Mouse (Mus musculus): ENCODE results near the gene Dolpp1.

Gene Dolpp1

DNA sequence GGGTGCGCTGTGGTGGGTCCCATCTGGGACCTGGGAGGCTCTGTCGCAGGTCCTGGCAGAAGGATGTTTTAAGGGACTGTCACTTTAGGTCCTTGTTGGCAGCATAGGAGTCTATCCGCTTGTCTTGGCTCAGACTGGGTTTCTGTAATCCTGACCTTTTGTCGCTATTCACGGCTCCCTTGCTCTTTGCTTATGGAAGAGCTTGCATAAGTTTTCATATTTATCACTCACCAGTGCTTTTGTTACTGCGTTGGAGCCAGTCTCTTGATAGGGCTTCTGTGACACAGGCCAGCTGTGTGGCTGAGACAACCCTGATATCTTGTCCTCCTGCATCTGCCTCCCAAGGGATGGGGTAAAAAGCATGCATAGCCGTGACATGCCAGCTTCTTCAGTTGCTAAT lies 12.7 kb upstream of the Dolpp1 start:
- no peak for DNase-seq (ENCODE audit: low read depth)

DNA sequence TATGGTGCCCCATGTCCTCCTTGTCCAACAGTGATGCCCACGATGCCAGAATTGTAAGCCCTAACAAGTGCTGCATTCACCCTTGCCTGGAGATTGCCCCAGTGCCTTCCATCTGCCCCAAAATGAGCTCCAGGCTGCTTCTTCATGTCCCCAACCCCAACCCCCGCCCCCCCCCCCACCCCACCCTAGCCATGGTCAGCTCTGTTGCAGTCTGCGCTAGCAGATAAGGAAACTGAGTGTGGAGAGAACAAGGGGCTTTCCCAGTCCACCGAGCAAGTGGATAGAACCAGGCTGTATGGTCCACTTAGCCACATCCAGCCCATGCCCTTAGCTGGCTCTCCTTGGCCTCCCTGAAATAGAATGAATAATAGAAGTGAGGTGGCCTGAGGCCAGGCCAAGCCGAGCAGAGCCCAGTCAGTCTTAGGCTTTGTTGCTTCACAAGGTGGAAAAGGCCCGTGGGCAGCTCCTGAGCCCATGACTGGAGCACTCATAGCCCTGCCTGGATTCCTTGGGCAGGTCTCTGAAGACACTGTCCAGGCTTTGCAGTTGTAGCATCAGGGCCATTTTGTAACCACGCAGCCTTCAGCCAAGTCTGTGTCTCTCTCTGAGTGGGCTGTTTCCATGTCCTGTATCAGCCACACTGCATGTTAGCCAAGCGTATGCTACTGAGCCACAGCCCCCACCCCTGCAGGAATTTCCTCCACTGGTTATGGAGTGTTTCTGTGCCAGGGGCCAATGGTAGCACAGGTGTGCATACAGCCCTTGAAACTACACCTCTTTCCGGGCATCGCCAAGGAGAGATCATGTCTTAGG lies 11.3 kb upstream of the Dolpp1 start:
- DNase-seq (ENCODE audit: low read depth) = no peak

DNA sequence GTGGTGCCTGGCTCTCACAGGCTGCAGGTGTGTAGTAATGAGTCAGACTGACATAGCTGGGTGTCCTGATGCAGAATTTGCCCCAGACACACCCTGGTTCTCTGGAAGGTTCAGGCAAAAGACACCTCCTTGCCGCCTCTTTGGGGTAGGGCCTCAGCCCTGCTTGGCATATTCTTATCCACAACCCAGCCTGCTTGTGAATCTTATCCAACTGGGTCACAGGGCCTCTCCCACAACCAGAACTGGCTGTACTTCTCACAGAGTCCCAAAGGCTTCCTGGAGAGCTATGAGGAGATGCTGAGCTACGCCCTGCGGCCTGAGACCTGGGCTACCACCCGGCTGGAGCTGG lies 10.7 kb upstream of the Dolpp1 start:
- no peak for DNase-seq (ENCODE audit: low read depth)

DNA sequence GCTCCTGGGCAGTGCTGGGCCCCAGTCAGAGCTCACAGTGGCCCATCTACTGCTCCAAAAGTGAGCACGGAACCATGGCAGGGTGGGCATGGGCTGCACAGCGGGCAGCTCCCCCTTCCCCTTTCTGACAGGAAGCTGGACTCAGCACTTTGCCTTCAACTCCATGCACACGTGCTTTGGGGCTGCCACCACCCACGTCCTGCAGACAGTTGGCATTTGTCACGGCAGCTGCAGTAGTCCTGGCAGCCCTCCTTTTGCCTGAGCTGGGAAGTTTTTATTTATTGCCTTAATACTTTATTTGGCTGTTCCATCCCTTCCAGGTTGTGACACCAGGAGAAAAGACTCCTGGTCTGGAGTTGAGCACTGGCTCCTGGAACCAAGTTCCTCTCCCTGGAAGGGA lies 7.2 kb upstream of the Dolpp1 start:
- no peak for DNase-seq (ENCODE audit: low read depth)

DNA sequence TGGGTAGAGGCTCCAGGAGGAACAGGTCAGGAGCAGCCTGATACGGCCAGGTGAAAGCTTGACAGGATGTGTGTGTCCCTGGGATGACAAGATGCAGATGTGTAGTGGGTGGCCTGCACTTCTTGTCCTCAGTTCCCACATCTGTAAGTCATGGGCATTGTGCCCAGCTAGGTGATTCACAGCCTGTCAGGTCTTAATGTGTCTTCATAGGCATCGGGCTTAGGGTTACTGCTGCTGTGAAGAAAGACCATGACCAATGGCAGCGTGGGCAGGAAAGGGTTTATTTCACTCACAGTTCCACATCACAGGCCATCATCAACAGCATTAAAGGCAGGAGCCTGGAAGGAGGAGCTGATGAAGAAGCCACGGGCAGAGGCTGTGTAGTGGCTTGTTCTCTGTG lies 6.5 kb upstream of the Dolpp1 start:
- DNase-seq (ENCODE audit: low read depth) = no peak

DNA sequence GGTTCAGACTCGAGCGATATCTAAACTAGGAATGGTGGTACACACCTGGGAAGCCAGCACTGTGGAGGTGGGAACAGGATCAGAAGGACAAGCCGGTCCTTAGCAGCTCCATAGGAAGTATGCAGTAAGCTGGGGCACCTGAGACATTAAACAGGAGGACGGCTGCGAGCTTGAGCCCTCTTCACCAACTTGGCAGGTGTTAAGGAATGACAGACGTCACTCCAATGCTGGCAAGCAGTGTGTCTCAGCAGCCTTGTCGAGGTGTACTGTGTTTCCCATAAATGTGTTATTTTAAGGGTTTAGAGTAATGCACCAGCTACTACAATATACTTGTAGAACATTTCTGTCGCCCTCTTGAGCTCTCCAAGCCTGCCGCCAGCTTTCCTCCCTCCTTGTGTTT lies 5.1 kb upstream of the Dolpp1 start:
- no peak for DNase-seq (ENCODE audit: low read depth)

DNA sequence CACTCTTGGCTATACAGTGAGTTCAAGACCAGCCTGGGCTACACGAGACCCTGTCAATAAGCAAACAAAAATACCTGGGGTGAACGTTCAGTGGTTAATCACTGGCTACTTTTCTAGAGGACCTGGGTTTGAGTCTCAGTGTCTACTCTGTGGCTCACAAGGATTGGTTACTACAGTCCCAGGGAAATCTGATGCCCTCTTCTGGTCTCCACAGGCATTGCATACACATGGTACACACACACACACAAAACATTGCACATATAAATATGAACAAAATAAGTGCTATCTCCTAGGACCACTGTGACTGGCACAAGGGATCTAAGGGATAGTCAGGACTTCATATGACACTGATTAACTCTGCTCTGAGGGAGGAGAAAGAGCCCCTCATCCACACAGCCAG lies 3.1 kb upstream of the Dolpp1 start:
- no peak for DNase-seq (ENCODE audit: low read depth)

DNA sequence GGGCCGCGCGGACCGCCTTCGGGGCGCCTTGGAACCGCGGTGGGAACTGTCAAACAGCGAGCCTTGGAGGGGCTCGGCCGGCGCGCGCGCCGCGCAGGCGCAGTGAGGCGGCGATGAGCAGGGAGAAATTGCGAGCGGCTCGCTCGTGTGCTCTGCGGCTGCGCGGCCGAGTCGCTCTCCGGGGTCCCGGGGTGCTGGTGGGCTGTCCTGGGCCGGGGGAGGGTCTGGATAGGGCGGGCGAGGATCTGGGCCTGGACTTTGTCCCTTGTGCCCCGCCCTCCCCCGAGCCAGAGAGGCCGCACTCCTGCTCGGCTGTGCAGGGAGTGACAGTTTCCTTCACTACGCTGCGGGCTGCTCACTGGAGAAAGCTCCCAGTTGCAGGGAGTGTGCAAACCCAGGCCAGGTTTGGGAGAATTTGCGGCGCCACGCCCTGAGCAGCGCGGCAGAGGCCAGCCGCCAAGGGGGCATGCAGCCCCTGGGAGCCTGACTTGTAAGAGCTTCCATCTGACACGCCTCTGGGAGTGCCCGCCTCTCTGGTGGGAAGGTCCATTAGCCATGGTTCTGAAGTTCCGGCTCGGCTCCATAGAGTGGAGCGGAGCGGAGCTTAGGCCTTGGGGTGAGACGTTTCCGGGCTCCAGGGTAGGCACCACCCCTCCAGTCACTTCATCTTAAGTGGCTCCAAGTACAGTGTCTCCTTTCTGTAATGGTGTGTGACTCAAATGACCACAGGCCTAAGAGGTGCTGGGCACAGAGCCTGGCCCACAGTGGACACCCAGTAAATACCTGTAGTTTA lies 719 bp downstream of the Dolpp1 start:
- DNase-seq (ENCODE audit: low read depth) = peak; percentile 90

DNA sequence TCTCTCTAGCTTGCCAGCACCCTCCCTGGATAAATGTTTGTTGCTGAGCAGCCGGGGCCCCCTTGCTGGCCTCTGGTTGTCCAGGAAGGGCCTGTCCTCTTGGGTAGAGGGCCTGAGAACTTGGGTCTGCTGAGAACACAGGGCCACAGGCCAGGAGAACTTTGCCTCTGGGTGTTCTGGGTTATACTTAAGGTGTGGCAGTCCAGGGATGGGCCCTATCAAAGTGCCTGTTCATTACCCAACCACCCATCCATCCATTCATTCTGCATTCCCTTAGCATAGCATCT lies 1.3 kb downstream of the Dolpp1 start:
- DNase-seq (ENCODE audit: low read depth) = no peak

DNA sequence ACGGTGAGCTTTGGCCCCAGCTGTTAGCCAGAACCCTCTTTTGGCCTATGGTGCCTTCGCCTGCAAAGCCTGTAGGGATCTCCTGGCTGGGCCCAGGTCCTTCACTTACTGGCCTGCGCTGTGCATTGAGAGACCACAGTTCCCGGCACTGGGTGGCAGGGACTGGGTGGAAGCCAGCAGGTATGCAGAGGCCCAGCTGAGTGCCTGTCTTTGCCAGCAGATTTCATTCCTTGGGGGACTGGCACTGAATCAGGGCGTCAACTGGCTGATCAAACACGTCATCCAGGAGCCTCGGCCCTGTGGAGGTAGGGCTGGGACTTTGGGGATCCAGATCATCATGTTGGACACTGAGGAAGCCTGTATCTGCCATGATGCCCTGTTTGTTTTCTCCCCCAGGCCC lies 3.7 kb downstream of the Dolpp1 start:
- DNase-seq (ENCODE audit: low read depth) = no peak

DNA sequence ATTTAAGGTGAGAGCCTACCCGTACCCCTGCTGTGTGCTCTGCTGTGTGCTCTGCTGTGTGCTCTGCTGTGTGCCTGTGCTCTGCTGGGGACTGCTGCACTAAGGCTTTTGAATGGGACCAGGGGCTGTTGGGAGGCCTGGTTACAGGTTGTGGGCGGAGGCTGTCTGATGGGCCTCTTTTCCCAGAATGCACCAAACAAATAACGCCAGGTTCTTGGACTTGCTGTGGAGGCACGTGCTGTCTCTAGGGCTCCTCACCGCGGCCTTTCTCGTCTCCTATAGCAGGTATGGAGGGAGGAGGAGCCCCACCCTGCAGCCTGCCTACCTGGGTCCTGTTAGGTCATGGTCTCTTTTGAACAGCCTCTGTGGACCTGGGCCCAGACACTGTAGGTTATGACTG lies 4.2 kb downstream of the Dolpp1 start:
- DNase-seq (ENCODE audit: low read depth) = no peak

DNA sequence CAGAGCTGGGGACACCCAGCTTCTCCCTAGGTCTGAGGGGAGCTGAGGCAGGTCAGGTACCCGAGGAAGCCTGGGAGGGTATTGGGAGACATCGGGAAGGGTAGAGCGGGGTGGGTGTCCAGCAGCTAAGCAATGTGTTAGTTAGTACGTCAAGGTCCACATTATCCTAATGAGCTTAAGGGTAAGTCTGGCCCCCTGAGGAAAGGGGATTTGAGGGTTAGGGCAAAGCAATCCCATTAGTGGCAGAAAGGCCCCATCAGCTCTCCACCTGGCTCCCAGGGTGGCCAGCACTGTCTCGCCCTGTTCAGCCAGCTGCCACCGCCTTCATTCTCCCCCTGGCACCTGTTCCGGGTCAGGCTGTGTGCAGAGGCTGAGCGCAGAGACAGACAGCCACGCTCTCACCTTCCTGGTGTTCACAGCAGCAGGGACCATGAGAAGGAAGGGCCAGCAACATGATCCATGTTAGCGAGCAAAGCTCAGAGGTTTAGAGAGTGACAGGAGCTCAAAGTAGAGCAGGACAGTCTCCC lies 6.0 kb downstream of the Dolpp1 start:
- DNase-seq (ENCODE audit: low read depth) = no peak

DNA sequence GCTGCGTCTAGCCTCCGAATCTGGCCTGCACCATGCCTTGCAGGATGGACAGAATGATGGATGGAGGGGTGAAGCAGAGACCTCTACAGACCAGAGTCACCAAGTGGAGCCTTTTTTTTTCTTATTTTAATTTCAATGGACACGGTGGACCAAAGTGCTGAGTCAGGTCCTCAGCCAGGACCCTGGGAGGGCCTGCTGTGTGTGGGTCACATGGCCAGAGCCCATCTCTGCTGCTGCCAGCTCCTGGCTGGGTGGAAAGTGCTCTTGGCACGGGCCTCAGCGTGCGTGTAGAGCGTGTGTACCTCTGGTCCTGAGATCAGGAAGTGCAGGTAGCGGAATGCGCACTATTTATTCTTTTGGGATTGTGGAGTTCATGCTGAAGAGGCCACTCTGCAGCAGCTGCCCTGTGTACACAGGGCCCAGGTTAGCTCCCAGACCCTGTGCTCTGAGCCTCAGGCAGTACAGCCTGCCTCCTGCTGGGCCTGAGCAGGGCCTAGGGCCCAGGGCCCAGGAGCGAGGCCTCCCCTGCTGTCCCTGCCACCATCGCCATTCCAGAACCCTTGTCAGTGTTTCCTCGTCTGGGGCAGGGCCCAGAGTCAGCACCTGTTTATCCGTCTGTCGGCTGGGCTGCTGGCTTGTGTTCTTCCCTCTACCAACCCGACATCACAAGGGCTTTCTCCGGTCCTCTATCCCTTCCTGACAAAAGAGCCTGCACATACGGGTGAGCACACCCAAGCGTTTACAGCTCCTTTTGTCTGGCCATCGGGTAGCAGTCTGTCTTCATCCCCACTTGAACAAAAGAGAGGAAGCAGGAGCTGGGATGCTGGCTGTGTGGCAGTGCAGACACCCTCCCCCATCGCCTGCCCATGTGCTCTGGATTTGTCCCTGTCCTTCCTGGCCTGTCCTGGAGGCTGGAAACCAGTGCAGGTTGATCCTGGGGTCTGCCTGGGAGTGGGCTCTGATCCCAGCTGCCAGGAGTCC lies 7.4 kb downstream of the Dolpp1 start:
- DNase-seq (ENCODE audit: low read depth) = no peak

DNA sequence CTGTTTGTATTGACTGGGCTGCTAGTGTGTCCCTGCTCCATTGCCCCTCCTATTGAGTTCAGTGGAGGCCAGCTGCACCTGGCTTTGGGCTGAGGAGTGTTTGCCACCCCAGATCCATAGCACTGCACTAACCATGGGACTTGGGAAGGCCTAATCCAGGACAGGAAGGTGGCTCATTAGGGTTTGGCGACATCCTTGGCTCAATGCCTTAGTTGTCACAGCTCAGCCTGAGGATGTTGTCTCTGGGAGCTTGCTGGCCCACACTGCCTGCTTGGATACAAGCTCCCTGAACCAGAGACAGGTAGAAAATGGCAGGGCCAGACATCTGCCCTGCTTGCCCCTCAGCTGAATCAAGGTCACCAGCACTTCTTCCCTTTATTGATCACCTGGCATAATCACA lies 9.5 kb downstream of the Dolpp1 start:
- no peak for DNase-seq (ENCODE audit: low read depth)

DNA sequence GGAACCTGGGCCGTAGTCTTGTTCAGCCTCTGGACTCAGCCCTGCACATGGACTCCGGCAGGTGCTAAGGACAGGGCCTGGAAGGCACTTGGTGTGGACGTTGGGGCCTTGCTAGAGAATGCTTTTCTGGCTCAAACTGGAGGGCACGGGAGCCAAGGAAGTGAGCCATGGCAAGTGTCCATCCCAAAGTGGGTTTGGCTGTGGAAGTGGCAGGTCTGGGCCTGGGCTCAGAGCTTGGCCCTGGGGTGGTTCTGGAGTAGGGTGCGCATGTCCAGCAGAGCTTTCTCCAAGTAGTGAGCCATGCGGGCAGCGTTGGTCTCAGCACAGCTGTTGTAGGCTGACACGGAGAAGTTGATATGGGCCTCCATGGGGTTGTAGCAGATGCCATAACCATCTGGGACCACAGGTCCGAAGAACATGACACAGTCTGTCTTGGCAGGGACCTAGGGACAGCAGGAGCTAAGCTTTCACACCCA lies 10.3 kb downstream of the Dolpp1 start:
- no peak for DNase-seq (ENCODE audit: low read depth)

DNA sequence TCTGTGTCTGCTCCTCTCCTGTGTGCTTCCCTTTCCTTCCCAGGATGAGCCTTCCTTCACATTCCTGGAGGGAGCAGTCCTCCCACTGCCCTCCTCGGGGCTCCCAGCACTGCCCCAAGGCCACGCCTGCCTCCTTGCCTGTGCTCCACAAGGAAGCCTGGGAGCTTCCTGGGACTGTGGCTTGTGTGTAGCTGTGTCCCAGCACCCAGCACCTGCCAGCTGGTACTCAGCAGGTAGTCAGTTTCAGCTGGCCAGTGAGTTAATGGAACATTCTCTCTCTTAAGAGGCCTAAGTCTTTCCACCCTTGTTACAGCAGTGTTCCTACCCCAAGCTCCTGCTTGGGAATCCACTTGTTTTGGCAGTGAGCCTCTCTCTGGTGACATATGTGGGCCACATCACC lies 10.8 kb downstream of the Dolpp1 start:
- no peak for DNase-seq (ENCODE audit: low read depth)

DNA sequence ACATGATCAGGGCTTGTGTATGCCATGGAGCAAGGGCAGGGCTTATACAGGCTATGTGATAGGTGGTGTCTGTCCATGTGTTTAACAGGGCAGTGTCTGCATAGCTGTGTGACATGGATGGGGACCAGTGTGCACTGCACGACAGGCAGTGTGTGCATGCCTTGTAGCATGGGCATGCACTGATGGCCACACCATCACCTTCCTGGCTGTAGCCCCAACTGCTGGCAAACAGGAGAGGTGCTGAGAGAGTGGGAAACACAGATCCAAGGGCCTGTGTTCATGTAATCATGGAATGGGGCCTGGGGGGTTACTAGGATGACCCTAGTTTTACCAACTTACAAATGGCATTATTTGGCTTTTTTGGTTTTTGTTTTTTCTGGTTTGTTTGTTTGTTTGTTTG lies 11.8 kb downstream of the Dolpp1 start:
- no peak for DNase-seq (ENCODE audit: low read depth)

DNA sequence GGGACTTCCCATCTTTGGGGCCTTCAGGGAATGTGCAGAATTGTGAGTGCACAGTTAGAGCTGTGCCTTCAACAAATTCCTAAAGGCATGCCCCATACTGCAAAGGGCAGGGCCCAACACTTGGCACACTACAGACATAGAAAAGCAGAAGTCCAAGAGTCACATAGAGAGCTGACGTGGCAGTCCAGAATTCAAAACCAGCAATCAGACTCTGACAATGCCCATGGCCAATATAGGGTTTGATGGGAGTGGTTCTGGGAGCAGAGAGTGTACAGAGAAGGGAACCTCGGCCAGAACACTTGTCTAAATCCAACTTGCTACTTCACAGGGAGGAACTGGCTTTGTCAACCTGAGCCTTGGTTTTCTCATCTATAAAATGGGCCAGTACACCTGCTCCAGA lies 15.2 kb downstream of the Dolpp1 start:
- no peak for DNase-seq (ENCODE audit: low read depth)

DNA sequence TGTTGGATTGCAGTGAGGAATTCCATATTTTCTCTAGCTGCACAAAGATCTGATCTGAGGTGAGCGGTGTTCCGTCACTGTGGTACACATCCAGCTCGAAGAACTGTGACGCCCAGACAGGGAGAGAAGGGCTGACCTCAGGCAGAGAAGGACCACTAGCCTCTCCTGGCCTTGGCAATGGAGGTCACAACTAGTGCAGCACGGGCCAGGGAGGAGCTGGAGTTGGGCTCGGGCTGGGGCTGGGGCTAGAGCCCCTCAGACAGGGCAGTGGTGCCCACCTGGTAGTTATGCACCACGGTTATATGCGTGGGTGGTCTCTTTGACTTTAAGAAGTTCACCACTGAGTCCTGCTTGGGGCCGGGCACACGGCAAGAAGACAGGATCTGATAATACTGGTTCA lies 15.7 kb downstream of the Dolpp1 start:
- DNase-seq (ENCODE audit: low read depth) = no peak

DNA sequence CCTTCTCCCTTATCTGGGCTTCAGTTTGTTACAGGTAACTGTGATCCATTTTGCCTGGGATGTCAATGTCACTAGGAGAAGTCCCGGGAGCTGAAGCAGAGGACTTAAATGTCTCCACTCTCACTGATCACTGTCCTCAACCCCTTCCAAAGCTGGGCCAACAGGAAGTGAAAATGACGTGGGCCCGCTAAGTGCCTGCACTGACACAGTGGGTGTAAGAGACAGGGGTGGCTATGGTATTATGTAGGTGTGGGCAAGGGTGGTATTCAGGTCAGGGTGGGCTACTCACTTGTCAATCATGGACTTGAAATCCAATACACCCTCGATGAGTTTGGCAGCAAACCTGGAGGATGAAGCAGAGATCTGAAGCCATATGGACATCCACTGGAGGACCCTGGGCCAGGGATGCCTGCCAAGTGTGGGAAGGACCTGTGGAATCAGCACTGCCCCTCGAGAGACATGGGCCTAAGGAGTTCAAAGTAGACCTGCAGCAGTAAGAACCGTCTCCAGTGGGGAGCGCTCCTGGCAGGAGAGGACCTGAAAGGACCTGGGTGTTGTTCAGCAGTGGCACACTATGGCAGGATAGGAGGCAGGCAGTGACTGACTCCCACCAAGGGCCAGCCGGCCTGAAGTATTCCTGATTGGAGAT lies 16.5 kb downstream of the Dolpp1 start:
- DNase-seq (ENCODE audit: low read depth) = no peak

DNA sequence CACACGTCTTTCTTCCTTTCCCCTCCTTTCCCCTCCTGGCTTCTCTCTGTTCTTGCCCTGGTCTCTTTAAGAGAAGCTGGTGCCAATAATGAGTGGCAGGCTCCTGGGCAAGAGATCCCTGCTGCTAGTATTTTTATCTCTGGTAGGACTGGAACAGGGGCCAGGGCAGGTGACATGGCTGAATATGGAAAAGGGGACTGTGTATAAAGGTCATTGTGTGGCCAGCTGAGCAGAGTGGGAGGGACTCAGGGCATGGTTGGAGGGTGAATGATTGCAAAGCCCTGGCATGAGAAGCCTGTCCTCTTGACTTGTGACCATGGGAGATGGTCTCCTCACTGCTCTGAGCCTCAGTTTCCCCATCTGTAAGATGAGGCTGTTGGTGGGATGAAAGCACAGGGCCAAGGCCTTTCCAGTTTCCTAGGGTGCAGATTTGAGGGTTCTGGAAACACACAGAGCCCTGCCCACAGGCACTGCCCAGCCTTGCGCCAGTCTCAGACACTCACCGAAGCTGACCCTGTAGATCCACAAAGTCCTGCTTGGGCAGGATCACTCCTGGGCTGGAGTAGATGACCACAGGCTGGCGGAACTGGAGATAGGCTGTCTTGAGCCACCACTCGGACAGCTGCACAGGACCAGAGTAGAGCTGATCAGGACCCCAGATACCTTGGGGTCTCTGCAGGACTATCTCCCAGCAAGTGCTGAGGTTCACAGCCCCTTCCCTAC lies 17.6 kb downstream of the Dolpp1 start:
- no peak for DNase-seq (ENCODE audit: low read depth)

Measured in 416B (cell line).